Mouse (Mus musculus): ENCODE results near the gene Olfr736. TPM values are rescaled to one million over a fixed set of nuclear protein-coding genes. Genes with fewer than 3 reads are reported as not detected.

Olfr736 gene
- not detected for total RNA-seq (2021)

GRCm38 (mm10) chr14:50380863-50381262 lies at the start of gene Olfr736:
Gene Olfr736, plus strand, starts transcription at chr14:50381163.
- no peak for DNase-seq
- intact Hi-C loops (cut with DNase I): no loop called here

- DNase-seq: no peak
- intact Hi-C loops (cut with DNase I): no loop called here
Measured at GRCm38 (mm10) chr14:50348796-50349195, 32.2 kb upstream of the Olfr736 start, which contains the start of gene Olfr735. Gene Olfr735, minus strand, starts transcription at chr14:50348872.

- intact Hi-C loops (cut with DNase I): no loop called here
- DNase-seq: peak in 1 of 2 experiments; percentile 23
Measured at GRCm38 (mm10) chr14:50352438-50352837, 28.5 kb upstream of the Olfr736 start.

- DNase-seq: no peak
- intact Hi-C loops (cut with DNase I): no loop called here
Measured at GRCm38 (mm10) chr14:50356725-50357124, 24.2 kb upstream of the Olfr736 start.

- intact Hi-C loops (cut with DNase I): no loop called here
- DNase-seq: no peak
Measured at GRCm38 (mm10) chr14:50357593-50357992, 23.4 kb upstream of the Olfr736 start, which contains the start of gene Tlr11. Gene Tlr11, plus strand, starts transcription at chr14:50357914.

- DNase-seq: no peak
- intact Hi-C loops (cut with DNase I): no loop called here
Measured at GRCm38 (mm10) chr14:50360480-50360879, 20.5 kb upstream of the Olfr736 start.

GRCm38 (mm10) chr14:50363561-50363960 lies 17.4 kb upstream of the Olfr736 start:
- DNase-seq: no peak
- intact Hi-C loops (cut with DNase I): no loop called here

GRCm38 (mm10) chr14:50407268-50407667 lies 26.3 kb downstream of the Olfr736 start, which contains the start of gene Olfr738:
Gene Olfr738, plus strand, starts transcription at chr14:50407568.
- no peak for DNase-seq
- intact Hi-C loops (cut with DNase I): no loop called here

- intact Hi-C loops (cut with DNase I): no loop called here
- no peak for DNase-seq
Measured at GRCm38 (mm10) chr14:50418326-50418725, 37.4 kb downstream of the Olfr736 start, which contains the start of gene Olfr739. Gene Olfr739, plus strand, starts transcription at chr14:50418626.

Other genes starting within 250 kb of the Olfr736 start
- not detected for gene Olfr728, start 238.5 kb upstream of the Olfr736 start, total RNA-seq (2021)
- not detected for gene Olfr729, start 228.3 kb upstream of the Olfr736 start, total RNA-seq (2021)
- gene Olfr730, start 193.0 kb upstream of the Olfr736 start, total RNA-seq (2021): not detected
- not detected for gene Olfr731, start 139.3 kb upstream of the Olfr736 start, total RNA-seq (2021)
- gene Olfr732, start 97.0 kb upstream of the Olfr736 start, total RNA-seq (2021): not detected
- gene Olfr733, start 79.6 kb upstream of the Olfr736 start, total RNA-seq (2021): not detected
- gene Olfr734, start 54.4 kb upstream of the Olfr736 start, total RNA-seq (2021): not detected
- gene Olfr735, start 32.3 kb upstream of the Olfr736 start, total RNA-seq (2021): not detected
- gene Tlr11, start 23.2 kb upstream of the Olfr736 start, total RNA-seq (2021): under 1 TPM in 1 of 2 experiments, not detected in 1; 0.08 TPM
- gene Olfr738, start 26.4 kb downstream of the Olfr736 start, total RNA-seq (2021): not detected
- not detected for gene Olfr739, start 37.5 kb downstream of the Olfr736 start, total RNA-seq (2021)
- not detected for gene Olfr740, start 64.4 kb downstream of the Olfr736 start, total RNA-seq (2021)
- gene Olfr741, start 91.6 kb downstream of the Olfr736 start, total RNA-seq (2021): not detected
- gene Olfr742, start 122.4 kb downstream of the Olfr736 start, total RNA-seq (2021): not detected
- gene Olfr743, start 140.7 kb downstream of the Olfr736 start, total RNA-seq (2021): not detected
- not detected for gene Olfr744, start 233.7 kb downstream of the Olfr736 start, total RNA-seq (2021)

All from heart, postnatal 36 days (tissue).